Mouse (Mus musculus) lung, adult 2 months (tissue): Measurements from ENCODE around the gene Wfdc13.

Source experiments
- CTCF ChIP-seq: fragments of 200-500 bp; IDR thresholded peaks from 2 replicates; pipeline ENCODE4 v1.5.1; 2011; ENCODE audit warnings: mild to moderate bottlenecking, low read length, control low read depth; ENCODE audit not compliant: insufficient read depth
- POLR2A ChIP-seq: fragments of 200-500 bp; IDR thresholded peaks from 2 replicates; pipeline ENCODE4 v1.6.1; 2011; ENCODE audit warnings: low read depth, mild to moderate bottlenecking, control low read depth, low read length, borderline replicate concordance; ENCODE audit errors: extremely low read depth

- TF ChIP-seq POLR2A (no peak), CTCF (no peak)
Measured at GRCm38 (mm10) chr2:164700959-164701358, 16.1 kb downstream of the Wfdc13 start.
